Mouse (Mus musculus): ENCODE results near the gene Gzmc.
"Not testable (repeated sequence)": the region's sequence is repeated elsewhere in the genome, so short reads cannot be mapped to it uniquely, and the experiment has no call there.

Gzmc gene

GRCm38 (mm10) chr14:56234556-56234955 is at the start of gene Gzmc:
TSS of gene Gzmc (minus strand) at chr14:56234656.
- no peak for DNase-seq (ENCODE audit: low spot score)

GRCm38 (mm10) chr14:56283816-56284215 is 49.4 kb upstream of the Gzmc start:
- DNase-seq (ENCODE audit: low spot score): no peak

DNA sequence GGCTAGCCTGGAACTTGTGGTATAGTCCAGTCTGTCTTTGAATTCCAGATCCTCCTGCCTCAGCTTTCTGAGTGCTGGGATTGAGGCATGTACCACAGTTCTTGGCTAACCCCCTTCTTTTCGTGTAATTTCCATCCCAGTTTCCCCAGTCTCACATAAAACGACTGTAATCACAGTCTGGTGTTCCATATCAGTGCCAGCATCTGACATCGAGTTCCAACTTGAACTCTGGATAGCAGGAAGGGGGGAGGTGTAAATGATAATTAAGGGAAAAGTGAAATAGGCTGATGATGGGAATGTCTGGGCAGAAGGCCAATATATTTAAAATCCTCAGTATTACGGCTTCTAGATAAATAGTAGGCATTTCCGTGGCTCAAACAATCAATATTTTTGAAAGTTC is 46.6 kb upstream of the Gzmc start:
- no peak for DNase-seq (ENCODE audit: low spot score)

GRCm38 (mm10) chr14:56278691-56279090 is 44.2 kb upstream of the Gzmc start:
- not testable (repeated sequence) for DNase-seq (ENCODE audit: low spot score)

- not testable (repeated sequence) for DNase-seq (ENCODE audit: low spot score)
These were observed 41.6 kb upstream of the Gzmc start for GRCm38 (mm10) chr14:56276096-56276495.

- no peak for DNase-seq (ENCODE audit: low spot score)
These were observed 31.7 kb upstream of the Gzmc start for GRCm38 (mm10) chr14:56266109-56266508.

DNA sequence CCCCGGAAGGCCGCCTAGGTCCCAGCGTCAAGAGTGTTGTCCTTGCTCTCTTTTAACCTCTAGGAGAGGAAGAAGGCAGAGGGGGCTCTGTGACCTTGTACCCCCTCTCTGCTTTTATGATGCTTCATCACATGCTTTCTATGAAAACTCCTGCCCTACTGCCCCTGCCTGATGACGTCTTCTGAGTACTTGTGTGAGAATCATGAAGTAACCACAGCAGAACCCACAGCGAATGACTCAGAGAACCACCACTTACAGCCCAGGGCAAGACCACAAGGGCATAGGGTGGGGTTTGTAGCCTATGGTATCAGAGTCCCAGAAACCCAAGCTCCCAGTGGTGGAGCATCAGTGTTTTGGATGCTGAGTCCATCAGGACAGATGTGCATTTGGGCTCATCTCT is 27.7 kb upstream of the Gzmc start, which contains the start of gene Gzmb:
TSS of gene Gzmb (minus strand) at position 108 of the 400 bp plus-strand sequence.
- DNase-seq (ENCODE audit: low spot score): no peak

DNA sequence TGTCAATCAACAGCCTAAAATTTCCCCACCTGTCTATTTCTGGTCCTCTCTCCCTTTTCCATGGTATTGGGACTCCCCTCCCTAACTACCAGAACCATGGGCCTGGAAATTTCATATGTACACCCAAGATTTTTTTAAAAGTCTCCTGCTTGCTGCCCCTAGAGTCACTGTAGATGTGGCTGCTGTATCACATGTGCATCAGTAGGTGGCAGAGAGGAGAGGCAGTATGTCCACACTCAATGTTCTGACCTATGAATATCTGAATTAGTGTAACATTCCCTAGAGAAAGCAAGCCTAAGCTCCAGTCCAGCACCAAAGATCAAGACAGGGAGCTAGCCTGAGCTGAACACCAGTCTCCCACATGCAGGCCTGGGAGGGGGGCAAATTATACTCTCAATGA is 6.0 kb upstream of the Gzmc start:
- DNase-seq (ENCODE audit: low spot score): no peak

DNA sequence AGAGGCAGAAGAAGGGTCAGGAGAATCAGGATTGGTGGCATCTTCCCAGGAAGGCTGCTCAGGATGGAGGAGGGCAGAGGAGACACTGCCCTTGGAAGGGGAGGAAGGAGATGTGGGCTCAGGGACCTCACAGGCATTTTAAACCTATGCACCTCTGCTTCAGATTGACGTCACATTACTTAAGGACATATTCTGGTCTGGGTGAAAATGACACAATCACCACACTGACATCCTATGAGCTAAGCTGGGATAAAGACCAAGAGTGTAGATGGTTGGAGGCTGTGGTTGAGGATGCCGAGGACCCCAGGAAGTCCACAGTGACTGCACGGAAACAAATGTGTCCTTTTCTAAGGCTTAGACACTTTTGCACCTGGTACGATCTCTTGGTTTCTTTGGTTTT is 23.1 kb downstream of the Gzmc start, which contains the start of gene Gzmf:
TSS of gene Gzmf (minus strand) at position 101 of the 400 bp plus-strand sequence.
- DNase-seq (ENCODE audit: low spot score): no peak

GRCm38 (mm10) chr14:56205613-56206012 is 28.8 kb downstream of the Gzmc start:
- DNase-seq (ENCODE audit: low spot score): no peak

DNA sequence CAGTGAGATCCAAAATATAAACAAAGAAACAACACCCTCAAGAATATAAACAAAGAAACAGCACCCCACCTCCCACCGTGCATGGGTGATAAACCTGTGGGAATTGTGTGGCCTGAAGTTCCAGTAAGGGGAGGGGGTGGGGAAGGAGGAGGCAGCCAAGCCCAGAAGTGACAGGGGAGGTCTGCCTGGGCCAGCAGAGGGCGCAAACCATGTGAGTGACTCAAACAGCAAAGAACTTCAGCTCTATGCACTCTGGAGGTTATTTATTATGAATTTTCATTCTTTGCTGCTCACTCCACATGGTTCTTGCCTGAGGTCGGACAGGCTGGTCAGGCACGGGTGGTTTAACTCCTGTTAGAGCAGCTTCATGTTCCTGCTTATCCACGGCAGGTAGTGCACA is 29.4 kb downstream of the Gzmc start:
- DNase-seq (ENCODE audit: low spot score): peak; percentile 17

DNA sequence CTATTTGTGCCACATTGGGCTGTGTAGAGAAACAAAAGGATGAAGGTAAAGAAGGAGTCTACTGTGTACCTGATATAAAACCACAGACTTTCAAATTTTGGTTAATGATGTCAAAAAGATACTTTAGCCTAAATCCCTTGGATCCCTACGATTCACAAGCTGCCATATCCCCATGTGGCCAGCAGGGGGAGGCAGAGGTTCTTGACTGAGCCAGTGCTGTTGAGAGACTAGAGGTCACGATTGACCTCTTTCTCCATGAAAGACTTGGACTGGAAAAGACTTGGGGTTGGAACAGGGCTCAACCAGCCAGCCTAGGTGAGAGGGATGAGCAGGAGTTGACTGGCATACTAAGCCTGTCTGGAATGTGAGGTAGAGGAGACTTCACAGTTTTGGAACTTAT is 30.5 kb downstream of the Gzmc start:
- DNase-seq (ENCODE audit: low spot score): peak; percentile 29

DNA sequence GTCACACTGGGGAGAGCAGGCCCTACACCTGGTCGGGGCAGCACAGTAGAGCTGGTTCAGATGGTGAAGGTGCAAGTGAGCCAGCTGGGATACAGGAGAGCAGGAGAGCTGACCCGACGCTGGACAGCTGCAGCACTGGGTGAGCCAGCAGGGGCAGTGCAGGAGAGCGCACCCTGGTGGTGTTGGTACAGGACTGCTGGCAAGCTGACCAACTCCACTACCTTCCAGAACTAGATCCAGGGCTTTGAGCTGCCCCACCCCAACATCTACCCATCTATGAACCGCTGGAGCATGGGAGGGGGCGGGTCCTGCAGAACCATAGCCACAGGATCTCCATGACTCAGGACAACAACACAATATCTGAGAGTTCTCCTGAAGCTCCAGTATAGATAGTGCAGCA is 47.5 kb downstream of the Gzmc start:
- no peak for DNase-seq (ENCODE audit: low spot score)

- DNase-seq (ENCODE audit: low spot score): no peak
These were observed 47.9 kb downstream of the Gzmc start for GRCm38 (mm10) chr14:56186521-56186920.
